Mouse (Mus musculus) MEL (cell line): Measurements from ENCODE around the gene Ube2e3.

Experiments
- CTCF ChIP-seq, 3 experiments: IDR thresholded peaks in 2 of 3; conservative IDR thresholded peaks in 1 of 3; 2 replicates each; pipeline ENCODE4 v1.5.1; 2011 to 2012; ENCODE audit warnings: low read length in 3 of 3, low read depth in 2 of 3, mild to moderate bottlenecking in 2 of 3, improper control_type of control experiment in 1 of 3, inconsistent platforms in 1 of 3, mixed read lengths in 1 of 3, moderate library complexity in 1 of 3; ENCODE audit not compliant: control insufficient read depth in 1 of 3, insufficient read depth in 1 of 3, poor library complexity in 1 of 3, severe bottlenecking in 1 of 3
- GATA1 ChIP-seq: IDR thresholded peaks from 2 replicates; pipeline ENCODE4 v1.6.1; 2011; ENCODE audit warnings: low read depth, low read length, improper control_type of control experiment
- MYC ChIP-seq: IDR thresholded peaks from 2 replicates; pipeline ENCODE4 v1.6.1; 2011; ENCODE audit warnings: low read depth, mild to moderate bottlenecking, low read length, improper control_type of control experiment, moderate library complexity
- TCF12 ChIP-seq: IDR thresholded peaks from 2 replicates; pipeline ENCODE4 v1.6.1; 2014; ENCODE audit warnings: low read depth, mild to moderate bottlenecking, inconsistent platforms, low read length, improper control_type of control experiment, moderate library complexity

- TF ChIP-seq MYC (no peak), GATA1 (no peak), TCF12 (no peak), CTCF (IDR thresholded peaks at IDR 0.05 in 2 of 3, conservative IDR thresholded peaks at IDR 0.05 in 1 of 3; ENCODE audit: control insufficient read depth in 1 of 3, insufficient read depth in 1 of 3, low read depth in 2 of 3, low read length in 3 of 3, poor library complexity in 1 of 3, severe bottlenecking in 1 of 3) (no peak)
These were observed 38.0 kb upstream of the Ube2e3 start for GRCm38 (mm10) chr2:78829887-78830286.
